Mouse (Mus musculus) embryo, embryonic 10.5 days (tissue): Measurements from ENCODE around the gene Gbp5.

Source experiments
- DNase-seq: peaks from one replicate; pipeline ENCODE4 v3.0.0-alpha.2; 2015; ENCODE audit warnings: low spot score

Gene Gbp5

DNA sequence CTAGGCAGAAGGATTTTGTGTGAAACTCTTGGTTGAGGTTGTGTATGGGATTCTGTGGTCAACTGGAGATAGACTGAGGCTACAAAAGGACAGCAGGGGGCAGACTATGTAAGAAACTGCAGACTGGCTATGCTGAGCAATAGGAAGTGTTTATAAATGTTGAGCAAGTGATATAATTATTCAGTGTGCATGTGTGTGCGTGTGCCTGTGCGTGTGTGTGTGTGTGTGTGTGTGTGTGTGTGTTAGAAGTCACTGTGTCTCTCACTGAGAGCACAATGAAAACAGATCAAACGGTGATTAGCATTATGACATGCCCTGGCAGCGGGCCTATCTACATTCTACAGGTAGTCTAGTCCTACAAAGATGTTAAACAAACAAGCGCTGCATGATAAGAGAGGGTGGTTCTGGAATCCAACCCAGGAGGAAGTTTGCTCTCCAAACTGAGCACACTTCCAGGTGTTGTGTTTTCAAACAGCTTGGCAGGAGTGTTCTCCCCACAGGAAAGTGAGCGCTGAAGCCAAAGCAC is at the start of gene Gbp5:
Gbp5 (plus strand) TSS at position 443 of the 526 bp plus-strand sequence.
- DNase-seq = peak; percentile 55

DNA sequence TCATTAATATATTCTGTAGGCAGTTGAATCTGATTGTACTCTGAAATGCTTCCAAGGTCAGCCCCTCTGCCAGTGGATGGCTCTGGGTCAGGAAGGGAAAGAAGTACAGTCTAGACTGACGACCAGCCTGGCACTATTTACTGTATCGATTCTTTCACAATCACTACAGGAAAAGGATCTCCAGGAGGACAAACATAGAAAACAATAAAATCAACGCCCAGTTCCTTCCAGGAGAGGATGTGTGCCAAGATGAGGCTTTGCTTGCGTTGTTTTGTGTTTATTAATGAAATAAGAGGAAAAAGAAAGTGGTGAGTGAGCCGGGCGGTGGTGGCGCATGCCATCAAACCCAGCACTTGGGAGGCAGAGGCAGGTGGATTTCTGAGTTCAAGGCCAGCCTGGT is 39.6 kb upstream of the Gbp5 start:
- DNase-seq = no peak

DNA sequence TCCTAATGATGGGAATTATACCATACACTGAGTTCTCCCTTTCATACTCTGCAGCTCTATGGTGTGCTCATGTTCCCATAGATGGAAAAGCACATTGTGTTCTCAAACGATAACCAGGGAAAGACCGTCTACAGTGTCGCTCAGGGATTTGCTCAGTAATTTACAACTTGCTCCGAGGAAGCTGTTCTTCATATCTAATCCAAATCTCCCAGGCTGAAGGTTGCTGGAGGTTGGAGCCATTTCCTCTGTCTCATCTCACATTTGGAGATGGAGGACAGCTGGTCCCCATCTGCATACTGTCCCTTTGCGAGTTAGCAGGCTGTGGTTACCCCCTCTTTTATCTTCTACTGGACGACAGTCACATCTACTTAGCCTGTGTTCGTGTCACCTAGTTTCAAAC is 34.5 kb upstream of the Gbp5 start:
- DNase-seq = no peak

DNA sequence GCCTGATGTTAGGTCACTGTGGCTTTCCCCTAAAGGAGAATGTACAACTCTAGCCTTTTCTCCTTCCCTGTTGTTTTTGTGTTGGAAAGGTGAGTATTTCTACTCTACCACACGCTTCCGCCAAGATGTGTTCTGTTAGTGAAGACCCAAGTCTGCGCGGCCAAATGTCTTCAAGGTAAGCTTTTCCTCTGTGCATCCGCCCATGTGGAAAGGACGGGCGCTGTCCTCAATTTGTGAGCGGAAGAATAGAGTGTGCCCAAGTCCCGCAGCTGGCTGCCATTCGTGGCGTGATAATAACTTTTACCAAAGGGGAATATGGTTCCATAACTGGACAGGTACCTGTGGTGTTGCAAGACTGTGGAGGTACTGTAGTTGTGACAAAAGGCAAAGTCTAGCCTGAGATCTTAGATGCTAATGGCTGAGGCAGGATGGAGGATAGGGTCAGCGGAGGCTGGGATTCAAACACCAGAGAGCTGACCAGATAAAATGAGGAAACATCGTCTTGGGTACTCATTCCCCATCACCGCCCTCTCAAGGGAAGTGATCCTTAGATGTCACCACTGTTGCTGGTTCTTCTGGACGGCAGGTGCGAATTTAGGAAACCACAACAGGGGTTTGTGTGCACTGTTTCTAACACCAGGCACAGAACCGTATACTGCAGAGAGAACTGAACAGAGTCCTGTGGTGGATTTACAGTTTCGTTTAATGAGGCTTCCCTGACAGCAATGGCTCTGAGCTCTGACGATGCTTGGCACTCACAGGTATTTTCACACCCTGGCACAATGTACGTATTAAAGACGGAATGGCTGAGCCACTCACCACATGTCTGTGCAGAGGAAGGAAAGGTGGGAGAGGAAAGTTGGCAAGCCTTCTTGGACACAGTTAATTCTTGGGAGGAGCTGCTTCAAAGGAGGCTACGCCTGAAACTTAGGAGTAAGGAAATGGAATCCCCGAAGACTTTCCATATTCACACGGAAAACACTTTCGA is 30.7 kb upstream of the Gbp5 start:
- no peak for DNase-seq

DNA sequence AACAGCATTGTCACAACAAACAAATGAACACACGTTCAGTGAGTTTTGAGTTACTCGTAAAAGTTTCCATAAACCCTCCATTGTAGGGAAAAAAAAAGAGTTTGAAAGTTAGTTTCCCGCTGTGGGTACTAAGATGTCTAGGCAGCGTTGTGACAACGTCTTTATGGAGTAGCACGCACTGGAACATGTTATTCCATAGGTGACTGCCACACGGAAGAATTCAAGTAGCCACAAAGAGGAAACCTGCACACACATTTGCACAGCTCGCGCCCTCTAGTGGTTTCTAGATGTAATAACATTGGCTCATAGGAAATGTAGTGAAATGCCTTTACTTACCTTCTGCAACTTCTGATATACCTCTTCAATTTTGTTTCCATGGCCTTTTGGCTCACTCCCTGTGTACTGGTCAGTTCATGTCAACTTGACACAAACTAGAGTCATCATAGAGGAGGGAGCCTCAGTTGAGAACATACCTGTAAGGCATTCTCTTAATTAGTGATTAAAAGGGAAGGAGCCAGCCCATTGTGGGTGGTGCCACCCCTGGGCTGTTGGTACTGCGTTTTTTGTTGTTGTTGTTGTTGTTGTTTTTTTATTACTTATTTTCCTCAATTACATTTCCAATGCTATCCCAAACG is 19.3 kb upstream of the Gbp5 start:
- peak; percentile 83 for DNase-seq

DNA sequence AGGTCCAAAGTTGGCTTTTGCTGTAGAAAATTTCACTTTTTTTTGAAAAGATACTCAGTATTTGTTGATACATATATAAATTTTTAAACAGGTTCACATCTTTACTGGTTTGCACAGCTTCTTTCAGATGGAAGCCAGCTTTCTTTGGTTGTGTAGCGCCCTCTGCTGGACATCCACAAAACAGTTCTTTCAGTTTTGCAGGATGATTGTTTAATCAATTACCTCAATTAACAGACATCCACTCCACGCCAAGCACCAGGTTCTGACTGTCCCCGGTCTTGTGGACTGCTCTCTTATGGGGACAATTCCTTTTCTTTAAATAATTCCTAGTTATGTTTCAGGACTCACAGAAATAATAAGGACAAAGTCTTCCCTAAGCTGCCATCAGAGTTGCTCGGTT is 17.9 kb upstream of the Gbp5 start:
- peak; percentile 78 for DNase-seq

DNA sequence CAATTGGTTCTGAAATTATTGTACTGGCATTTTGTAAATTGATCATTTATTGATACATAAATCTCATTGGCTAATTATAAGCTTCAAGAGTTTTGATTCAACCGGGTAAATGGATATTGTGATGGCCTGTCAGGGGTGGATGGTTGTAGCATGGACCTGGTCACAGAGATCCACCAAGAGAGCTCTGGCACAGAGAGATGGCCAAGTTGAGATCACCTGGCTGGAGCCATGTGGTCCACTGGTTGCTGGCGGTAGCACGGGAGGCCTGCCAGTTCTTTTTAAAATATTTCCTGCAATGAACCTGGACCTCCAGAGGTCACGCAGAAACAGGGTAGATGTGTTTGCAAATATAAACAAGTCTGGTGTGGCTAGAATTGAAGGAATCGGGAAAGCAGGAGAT is 15.9 kb upstream of the Gbp5 start:
- no peak for DNase-seq

DNA sequence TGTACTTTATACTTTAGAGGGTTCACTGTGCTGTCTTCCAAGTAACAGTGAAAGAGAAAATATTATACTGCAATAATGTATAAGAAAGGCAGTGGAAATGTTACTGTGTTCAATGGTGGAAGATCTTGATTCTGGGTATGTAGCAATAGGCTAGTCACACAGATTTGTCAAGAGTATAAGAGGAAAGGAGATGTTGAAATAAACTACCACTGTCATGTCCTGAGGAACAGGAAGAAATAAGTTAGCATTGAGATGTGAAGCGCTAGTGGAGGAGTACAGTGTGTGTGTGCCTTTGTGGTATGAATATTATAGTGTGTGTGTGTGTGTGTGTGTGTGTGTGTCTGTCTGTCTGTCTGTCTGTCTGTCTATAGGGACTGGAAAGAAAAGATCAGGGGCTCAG is 15.4 kb upstream of the Gbp5 start:
- DNase-seq = no peak

DNA sequence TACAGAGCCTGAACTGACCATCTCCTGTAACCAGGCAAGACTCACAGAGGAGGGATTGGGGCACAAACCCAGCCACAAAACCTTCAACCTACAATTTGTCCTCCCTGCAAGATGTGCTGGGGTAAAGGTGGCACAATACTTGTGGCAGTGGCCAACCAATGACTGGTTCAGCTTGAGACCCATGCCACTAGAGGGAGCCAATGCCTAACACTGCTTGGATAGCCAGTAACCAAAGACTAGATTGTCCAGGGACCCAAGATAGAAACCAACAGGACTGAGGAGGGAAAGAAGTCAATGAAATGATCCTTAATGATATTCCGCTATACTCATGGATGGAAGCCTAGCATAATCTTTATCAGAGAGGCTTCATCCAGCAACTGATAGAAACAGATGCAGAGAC is 3.3 kb upstream of the Gbp5 start:
- peak; percentile 87 for DNase-seq

DNA sequence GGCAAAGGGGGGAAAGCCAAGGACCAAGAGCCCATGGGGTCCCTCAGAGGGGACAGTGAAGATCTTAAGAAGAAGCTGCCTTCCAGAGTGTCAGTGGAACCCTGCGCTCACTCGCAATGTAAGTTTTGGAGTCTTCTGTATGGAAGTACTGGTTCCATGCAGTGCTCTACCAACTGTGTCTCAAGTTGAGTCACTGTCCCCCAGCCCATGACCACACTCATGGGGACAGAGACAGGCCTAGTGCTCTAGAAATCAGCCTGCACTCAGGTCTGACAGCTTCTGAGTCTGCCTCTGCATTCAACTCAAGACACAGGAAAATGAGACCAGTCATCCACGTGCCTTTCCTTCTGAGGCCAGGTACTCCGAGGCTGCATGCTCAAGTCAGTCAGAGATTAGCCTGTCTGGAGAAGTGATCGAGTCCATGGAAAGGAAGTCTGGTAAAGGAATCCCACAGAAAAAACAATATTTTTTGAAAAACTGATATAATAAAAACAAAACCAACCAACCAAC is 1.4 kb downstream of the Gbp5 start:
- no peak for DNase-seq

DNA sequence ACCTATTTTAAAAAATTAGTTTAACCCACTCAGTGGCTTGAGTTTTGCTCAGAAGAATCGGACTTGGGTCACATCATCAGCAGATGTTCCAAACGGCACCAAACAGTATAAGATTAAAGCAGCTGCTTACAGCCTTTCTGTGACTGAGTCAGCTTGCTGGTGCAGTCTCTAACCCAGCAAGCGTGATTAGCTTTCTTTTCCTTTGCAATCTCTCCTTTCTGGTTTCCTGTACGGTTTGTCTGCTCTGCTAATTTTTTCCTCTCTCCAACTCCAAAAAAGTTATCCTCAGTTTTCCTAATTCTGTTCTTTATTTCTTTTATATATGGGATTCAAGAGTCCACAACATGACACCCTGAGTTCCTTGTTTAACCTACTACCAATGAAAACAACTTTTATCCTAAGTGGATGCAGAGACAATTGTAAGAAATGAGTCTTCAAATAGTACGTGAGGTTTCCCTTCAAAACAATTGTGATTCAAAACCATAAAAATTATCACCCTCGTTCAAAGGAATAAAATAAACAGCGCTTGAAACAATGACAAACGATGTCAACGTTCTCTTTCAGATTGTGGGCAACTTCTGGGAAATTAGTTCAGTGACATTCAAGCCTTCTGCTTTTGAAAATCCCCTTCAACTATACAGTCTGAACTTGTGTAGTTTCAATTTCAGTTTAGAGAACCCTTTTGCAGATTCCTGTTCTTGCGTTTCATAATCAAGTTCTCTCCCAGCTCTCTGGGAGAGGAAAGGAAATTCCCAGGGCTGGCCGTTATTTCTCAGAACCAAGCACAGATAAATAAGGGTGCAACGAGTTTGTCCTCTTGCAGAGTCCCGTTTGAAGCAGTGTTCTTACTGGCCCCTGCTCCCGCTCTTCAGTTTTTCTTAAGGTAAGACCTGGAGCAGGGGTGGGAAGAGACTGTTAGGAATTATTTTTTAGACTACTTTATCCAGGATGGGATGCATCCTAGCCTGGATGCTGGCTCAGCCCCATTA is 2.6 kb downstream of the Gbp5 start:
- no peak for DNase-seq

DNA sequence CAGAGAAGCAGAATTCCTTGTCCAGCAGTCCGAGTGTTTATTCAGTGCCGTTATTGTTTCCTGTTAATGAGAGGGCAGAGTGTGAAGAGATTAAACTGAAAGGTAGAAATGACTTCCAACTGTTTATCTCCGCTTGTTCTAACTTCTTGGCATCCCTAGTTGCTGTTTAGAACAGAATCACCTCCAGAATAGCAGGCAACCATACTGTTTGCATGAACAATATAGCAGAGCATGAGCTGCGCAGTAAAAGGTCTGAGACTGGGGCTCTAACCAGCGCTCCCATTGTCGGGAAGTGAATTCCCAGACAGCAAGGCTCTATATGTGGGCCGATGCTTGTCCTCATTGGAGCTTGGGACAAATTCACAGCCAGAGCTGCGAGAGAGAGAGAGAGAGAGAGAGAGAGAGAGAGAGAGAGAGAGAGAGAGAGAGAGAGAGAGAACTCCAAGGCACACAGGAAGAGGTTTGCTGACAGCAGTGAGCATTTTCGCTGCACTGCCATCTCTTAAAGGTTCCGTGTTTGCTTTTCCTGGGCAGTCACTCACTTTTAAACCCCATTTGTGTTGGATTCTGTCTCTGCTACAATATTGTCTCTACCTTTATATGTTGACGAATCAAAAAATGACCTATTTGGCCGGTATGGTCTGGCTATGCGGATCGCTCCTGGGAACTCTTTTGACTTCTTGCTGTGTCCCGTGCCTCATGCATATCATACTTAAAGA is 3.5 kb downstream of the Gbp5 start:
- DNase-seq = no peak

DNA sequence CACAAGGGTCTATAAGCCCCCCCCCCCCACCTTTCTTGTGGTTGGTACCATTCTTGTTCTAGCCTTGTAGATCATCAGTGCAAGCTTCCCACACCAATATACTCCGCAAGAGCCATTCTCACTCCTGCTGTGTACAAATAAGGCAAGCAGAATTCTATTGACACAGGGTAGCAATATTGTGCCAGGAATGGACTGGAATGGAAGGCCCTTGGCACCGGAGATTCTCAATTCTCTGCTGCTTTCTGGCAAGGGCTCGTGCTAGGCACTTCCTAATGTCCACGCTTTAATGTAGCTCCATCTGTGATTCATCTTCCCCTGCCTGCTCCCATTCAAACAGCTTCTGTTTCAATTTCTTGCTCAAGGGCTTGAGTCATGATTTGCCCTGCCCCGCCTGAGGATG is 5.2 kb downstream of the Gbp5 start:
- no peak for DNase-seq

DNA sequence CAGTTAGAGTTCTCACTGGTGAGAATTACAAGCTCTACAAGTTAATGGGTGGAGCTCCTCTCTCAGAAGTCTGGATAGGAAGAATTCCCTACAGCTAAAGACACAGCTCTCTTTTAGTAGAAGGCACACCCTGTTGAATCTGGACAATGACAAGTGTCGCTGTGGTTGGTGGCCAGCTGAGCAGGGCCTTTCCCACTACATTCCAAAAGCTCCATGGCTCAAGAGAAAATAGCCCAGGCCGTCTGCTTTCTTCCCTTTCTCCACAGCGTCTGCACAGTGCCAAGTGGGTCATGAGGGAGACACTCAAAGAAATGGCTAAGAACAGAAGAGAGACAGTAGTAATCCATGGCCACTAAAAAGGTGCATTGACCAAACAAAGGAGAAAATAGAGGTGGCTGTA is 34.3 kb downstream of the Gbp5 start:
- DNase-seq = no peak

DNA sequence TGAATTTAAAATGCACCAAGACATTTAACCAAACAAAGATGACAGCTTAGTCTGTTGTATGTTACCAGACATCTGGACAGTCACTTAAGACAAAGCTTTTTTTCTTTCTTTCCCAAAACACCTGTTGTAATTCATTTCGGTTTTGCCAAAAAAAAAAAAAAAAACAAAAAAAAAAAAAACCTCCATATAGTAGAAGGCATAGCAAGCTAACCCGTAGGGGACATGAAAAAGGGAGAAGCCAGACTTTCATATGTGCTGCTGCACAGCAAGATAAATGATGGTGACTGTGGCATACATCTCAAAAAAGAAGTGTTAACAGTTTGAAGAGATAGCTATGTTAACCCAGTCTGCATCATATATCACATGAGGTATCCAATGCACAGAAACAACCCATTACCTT is 35.8 kb downstream of the Gbp5 start:
- DNase-seq = no peak

DNA sequence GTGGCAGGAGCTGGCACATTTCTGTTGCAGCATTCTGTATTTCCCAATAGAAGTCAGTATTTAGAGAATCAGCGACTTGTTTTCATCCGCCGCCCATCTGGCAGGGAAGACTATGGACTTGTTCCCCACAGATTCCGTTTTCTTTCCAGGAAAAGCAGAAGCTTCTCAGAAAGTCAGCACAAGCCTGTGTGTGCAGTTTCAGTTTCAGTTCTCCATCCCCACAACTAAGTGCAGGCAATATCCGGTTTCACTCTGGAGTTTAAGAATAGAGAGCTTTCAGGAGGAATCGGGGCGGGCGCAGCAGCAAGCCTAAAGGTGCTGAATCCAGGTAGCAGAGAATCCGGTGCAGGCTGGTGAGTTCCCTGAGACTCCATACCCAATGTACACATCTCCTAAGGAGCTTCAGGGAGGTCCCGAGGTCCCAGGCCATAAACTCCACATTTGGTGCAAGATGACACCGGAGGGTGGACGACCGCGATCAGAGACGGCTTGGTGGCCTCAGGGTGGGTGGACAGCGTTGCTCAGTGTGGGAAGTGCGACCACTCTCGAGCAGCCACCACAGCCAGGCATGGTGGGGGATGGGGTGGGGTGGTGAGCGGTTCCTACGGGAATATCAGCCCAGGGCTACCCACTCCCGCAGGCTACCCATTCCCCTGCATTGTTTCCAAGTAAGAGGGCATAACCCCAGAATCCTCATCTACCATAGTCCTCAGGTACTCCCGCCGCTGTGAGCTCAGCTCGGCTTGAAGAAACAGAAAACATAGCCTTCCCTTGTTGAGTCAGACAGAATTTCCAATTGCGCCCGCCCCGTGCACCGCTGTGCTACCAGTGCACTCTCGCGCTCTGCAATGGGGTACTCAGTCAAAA is 36.5 kb downstream of the Gbp5 start, which contains the start of gene Gbp7:
Gbp7 (plus strand) TSS at position 256 of the 867 bp plus-strand sequence.
- DNase-seq = peak; percentile 62

DNA sequence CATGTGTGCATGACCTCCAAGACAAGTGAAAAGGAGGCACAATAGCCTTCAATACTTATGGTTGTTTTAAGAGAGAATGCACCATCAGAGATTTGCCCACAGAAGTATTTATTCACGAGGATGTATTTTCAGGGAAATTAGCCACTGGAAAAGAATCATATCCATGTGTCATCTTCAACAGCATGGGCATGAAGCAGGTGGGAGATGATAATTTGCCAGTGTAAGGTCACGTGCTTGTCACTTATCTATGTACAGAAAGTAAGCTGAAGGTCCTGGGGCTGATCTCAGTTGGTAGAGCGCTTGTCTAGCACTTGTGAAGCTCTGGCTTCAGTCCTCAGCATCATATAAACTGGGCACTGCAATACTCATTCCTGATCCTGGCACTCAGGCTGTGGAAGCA is 37.8 kb downstream of the Gbp5 start:
- DNase-seq = no peak

DNA sequence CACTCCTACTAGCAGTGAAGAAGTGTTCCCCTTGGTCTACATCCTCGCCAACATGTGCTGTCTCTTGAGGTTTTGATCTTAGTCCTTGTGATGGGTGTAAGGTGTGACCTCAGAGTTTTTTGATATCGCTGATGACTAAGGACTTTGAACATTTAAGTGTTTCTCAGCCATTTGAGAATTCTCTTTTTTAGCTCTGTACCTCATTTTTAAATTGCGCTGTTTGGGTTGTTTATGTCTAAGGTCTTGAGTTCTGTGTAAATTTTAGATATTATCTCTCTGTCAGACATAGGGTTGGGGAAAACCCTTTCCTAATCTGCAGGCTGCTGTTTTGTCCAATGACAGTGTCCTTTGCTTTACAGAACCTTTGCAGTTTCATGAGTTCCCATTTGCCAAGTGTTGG is 39.4 kb downstream of the Gbp5 start:
- no peak for DNase-seq

DNA sequence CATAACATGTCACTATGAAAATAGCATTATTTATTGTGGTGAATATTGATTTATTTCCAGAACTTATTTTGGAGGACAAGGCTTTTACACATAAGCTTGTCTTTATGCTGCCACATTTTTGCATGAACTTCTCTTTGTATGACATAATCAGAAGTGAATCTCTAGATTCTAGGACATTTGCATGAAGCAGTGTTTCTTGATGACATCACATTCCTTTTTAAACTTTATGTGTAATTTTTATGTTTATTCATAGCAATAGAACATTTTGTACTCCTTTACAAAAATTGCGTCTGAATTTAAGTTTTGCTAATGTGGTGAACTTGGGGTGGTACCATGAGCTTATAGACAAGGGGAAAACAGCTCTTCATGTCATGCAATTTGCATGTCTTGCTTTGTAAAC is 41.9 kb downstream of the Gbp5 start:
- no peak for DNase-seq

DNA sequence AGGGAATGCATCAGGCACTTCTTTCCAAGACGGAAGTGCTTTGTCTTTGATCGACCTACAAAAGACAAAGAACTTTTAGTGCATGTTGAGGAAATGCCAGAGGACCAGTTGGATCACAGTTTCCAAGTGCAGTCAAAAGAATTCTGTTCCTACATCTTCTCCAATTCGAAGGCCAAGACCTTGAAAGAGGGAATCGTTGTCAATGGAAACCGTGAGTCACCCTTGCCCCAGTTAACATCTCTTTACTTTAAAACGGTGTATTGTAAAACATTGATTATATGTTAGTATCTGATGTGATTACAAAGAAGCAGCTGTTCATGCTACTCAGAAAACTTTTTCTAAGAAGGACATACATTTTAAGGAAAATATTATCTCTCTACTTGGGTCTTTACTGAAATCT is 47.6 kb downstream of the Gbp5 start:
- no peak for DNase-seq
